Mouse (Mus musculus) forebrain, embryonic 16.5 days (tissue): ENCODE results near the gene Tmem107. TPM values are rescaled to one million over a fixed set of nuclear protein-coding genes. Genes with fewer than 3 reads are reported as not detected.

Experiments
- ATAC-seq: fragments of 200-750 bp; cut with Nextera tagmentation; 2 replicates; pipeline ENCODE4 v1.8.0; 2017; ENCODE audit warnings: mild to moderate bottlenecking, moderate library complexity
- H3K27ac ChIP-seq: fragments of 300-500 bp; sonication (generic); 2 replicates; pipeline ENCODE4 v1.5.1; 2014; ENCODE audit warnings: low read length, control low read depth
- H3K27me3 ChIP-seq: fragments of 300-500 bp; sonication (generic); replicated peaks from 2 replicates; pipeline ENCODE4 v1.6.1; 2014; ENCODE audit warnings: low read length; ENCODE audit not compliant: control insufficient read depth, insufficient read depth
- H3K36me3 ChIP-seq: fragments of 300-500 bp; sonication (generic); 2 replicates; pipeline ENCODE4 v1.6.1; 2014; ENCODE audit not compliant: control insufficient read depth, insufficient read depth
- H3K4me1 ChIP-seq: fragments of 300-500 bp; sonication (generic); replicated peaks from 2 replicates; pipeline ENCODE4 v1.6.1; 2014; ENCODE audit warnings: low read length; ENCODE audit not compliant: control insufficient read depth, insufficient read depth
- H3K4me2 ChIP-seq: fragments of 300-500 bp; sonication (generic); 2 replicates; pipeline ENCODE4 v1.6.1; 2014; ENCODE audit warnings: mild to moderate bottlenecking, low read length, control low read depth
- H3K4me3 ChIP-seq: fragments of 300-500 bp; sonication (generic); replicated peaks from 2 replicates; pipeline ENCODE4 v1.5.1; 2014; ENCODE audit warnings: mild to moderate bottlenecking, low read length, control low read depth
- H3K9ac ChIP-seq: fragments of 300-500 bp; sonication (generic); replicated peaks from 2 replicates; pipeline ENCODE4 v1.6.1; 2014; ENCODE audit warnings: low read depth, low read length, control low read depth
- H3K9me3 ChIP-seq: fragments of 300-500 bp; sonication (generic); 2 replicates; pipeline ENCODE4 v1.6.1; 2016; ENCODE audit warnings: low read length; ENCODE audit not compliant: control insufficient read depth
- WGBS: fragments of 180-500 bp; shearing (Covaris S2); extraction: QIAGEN DNeasy Blood & Tissue Kit; methylation state at CpG from one replicate; pipeline ENCODE4 v1.1.7; 2014; 5-methylcytosine and 5-hydroxymethylcytosine counted together
- polyA plus RNA-seq: library from polyadenylated mRNA; unstranded; fragments of >200 nt; fragmentation: Nextera tagmentation; extraction: Ambion mirVana; gene quantifications from 2 replicates; pipeline ENCODE4 v1.2.1, GENCODE M21; 2015

Gene Tmem107
- polyA plus RNA-seq: 43.7 and 48.4 TPM in 2 replicates

GRCm38 (mm10) chr11:69070590-69071222, at the start of gene Tmem107:
Tmem107 (plus strand) TSS chr11:69070806.
- H3K27ac ChIP-seq: peak within 1 kb of the TSS; percentile 92

GRCm38 (mm10) chr11:69026562-69026961, 44.0 kb upstream of the Tmem107 start:
- 95% methylated on average over 3 of the region's 3 CpGs for WGBS
- Histone ChIP-seq H3K9ac (no peak overlapping the region), H3K4me3 (no peak overlapping the region), H3K27me3 (no peaks in the 10 kb centered on the region), H3K4me2 (no peak overlapping the region), H3K27ac (no peak overlapping the region), H3K9me3 (no peaks in the 10 kb centered on the region), H3K36me3 (peaks cover 55% of the 10 kb centered on the region), H3K4me1 (no peaks in the 10 kb centered on the region)
- ATAC-seq: no peak

More at GRCm38 (mm10) chr11:69070590-69071222, at the start of gene Tmem107:
- Histone ChIP-seq H3K4me1 (peaks cover 40% of the 10 kb centered on the region), H3K4me3 (peak within 1 kb of the TSS; percentile 72), H3K9ac (peak within 1 kb of the TSS; percentile 87), H3K4me2 (peak within 1 kb of the TSS; percentile 93), H3K27me3 (no peaks in the 10 kb centered on the region), H3K9me3 (no peaks in the 10 kb centered on the region), H3K36me3 (no peaks in the 10 kb centered on the region)
- ATAC-seq: peak; percentile 85
- under 1% methylated on average over 47 of the region's 47 CpGs for WGBS

GRCm38 (mm10) chr11:69028805-69029204, 41.8 kb upstream of the Tmem107 start:
- peaks cover 53% of the 10 kb centered on the region for H3K36me3 ChIP-seq
- no peak overlapping the region for H3K9ac ChIP-seq
- H3K27me3 ChIP-seq: no peaks in the 10 kb centered on the region
- no peak overlapping the region for H3K4me3 ChIP-seq
- no peak for ATAC-seq
- no peak overlapping the region for H3K4me2 ChIP-seq
- no peak overlapping the region for H3K27ac ChIP-seq
- WGBS: 56% methylated on average over 2 of the region's 2 CpGs
- H3K4me1 ChIP-seq: no peaks in the 10 kb centered on the region
- H3K9me3 ChIP-seq: no peaks in the 10 kb centered on the region

GRCm38 (mm10) chr11:69033552-69033951, 37.1 kb upstream of the Tmem107 start:
- H3K4me1 ChIP-seq: peaks cover 20% of the 10 kb centered on the region
- no peak overlapping the region for H3K4me3 ChIP-seq
- no peak for ATAC-seq
- peaks cover 26% of the 10 kb centered on the region for H3K36me3 ChIP-seq
- H3K9ac ChIP-seq: no peak overlapping the region
- H3K4me2 ChIP-seq: no peak overlapping the region
- no peak overlapping the region for H3K27ac ChIP-seq
- H3K9me3 ChIP-seq: no peaks in the 10 kb centered on the region
- 89% methylated on average over 9 of the region's 9 CpGs for WGBS
- no peaks in the 10 kb centered on the region for H3K27me3 ChIP-seq

GRCm38 (mm10) chr11:69034585-69034984, 36.0 kb upstream of the Tmem107 start:
- H3K27me3 ChIP-seq: no peaks in the 10 kb centered on the region
- ATAC-seq: no peak
- no peaks in the 10 kb centered on the region for H3K9me3 ChIP-seq
- peaks cover 26% of the 10 kb centered on the region for H3K36me3 ChIP-seq
- H3K4me2 ChIP-seq: no peak overlapping the region
- peaks cover 30% of the 10 kb centered on the region for H3K4me1 ChIP-seq
- H3K9ac ChIP-seq: no peak overlapping the region
- no peak overlapping the region for H3K27ac ChIP-seq
- no peak overlapping the region for H3K4me3 ChIP-seq
- 97% methylated on average over 3 of the region's 3 CpGs for WGBS

GRCm38 (mm10) chr11:69035411-69035810, 35.2 kb upstream of the Tmem107 start:
- ATAC-seq: no peak
- H3K4me3 ChIP-seq: peak overlapping the region; percentile 70
- 0 out of 2 replicates have a peak overlapping the region, but pooled peaks have one; percentile 23 for H3K9ac ChIP-seq
- H3K4me1 ChIP-seq: peaks cover 30% of the 10 kb centered on the region
- peak overlapping the region; percentile 71 for H3K27ac ChIP-seq
- WGBS: 83% methylated on average over 9 of the region's 9 CpGs
- no peaks in the 10 kb centered on the region for H3K27me3 ChIP-seq
- H3K36me3 ChIP-seq: peaks cover 20% of the 10 kb centered on the region
- H3K4me2 ChIP-seq: peak overlapping the region; percentile 51
- H3K9me3 ChIP-seq: no peaks in the 10 kb centered on the region

GRCm38 (mm10) chr11:69035849-69036248, 34.8 kb upstream of the Tmem107 start:
- H3K9ac ChIP-seq: peak overlapping the region; percentile 23; the same call in 1 of the 2 replicates

GRCm38 (mm10) chr11:69036486-69037230, 33.9 kb upstream of the Tmem107 start:
- H3K9ac ChIP-seq: peak overlapping the region; percentile 58
- peak overlapping the region; percentile 70 for H3K4me3 ChIP-seq
- H3K36me3 ChIP-seq: peaks cover 9% of the 10 kb centered on the region
- no peaks in the 10 kb centered on the region for H3K27me3 ChIP-seq
- H3K9me3 ChIP-seq: no peaks in the 10 kb centered on the region
- peak overlapping the region; percentile 51 for H3K4me2 ChIP-seq
- H3K27ac ChIP-seq: peak overlapping the region; percentile 87
- ATAC-seq: no peak
- H3K4me1 ChIP-seq: peaks cover 30% of the 10 kb centered on the region
- WGBS: 9% methylated on average over 20 of the region's 20 CpGs

More at GRCm38 (mm10) chr11:69035849-69036248, 34.8 kb upstream of the Tmem107 start:
- H3K9me3 ChIP-seq: no peaks in the 10 kb centered on the region
- peak overlapping the region; percentile 51 for H3K4me2 ChIP-seq
- H3K4me1 ChIP-seq: peaks cover 30% of the 10 kb centered on the region
- peak overlapping the region; percentile 71 for H3K27ac ChIP-seq
- 3% methylated on average over 8 of the region's 8 CpGs for WGBS
- H3K4me3 ChIP-seq: peak overlapping the region; percentile 70
- H3K36me3 ChIP-seq: peaks cover 15% of the 10 kb centered on the region
- H3K27me3 ChIP-seq: no peaks in the 10 kb centered on the region
- ATAC-seq: peak; percentile 18; the same call in 1 of the 2 replicates
